Mouse (Mus musculus) telencephalon, adult 2 months (tissue): Measurements from ENCODE around the gene Dnajb6.

Source experiments
- DNase-seq: peaks from one replicate; pipeline ENCODE4 v3.0.0-alpha.2; 2011; ENCODE audit warnings: low read depth, low spot score

Gene Dnajb6

DNA sequence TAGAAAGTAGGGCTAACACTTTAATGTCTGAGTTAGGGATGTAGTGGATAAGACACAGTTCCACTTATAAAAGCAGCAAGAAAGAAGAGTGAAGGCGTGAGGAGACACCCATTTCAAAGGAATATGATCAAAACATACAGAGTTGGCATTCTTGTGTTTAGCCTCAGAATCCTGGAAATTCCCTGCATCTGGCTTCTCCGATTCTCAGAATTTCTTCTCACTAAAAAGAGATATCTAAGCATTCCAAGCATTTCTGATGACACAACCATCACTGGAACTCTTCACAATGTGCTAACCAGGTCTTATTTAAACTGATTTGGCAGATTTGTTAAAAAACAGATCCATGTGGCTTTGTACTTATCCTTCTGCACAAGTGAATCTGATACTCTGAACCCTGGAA, 112.6 kb downstream of the Dnajb6 start:
- DNase-seq: no peak

DNA sequence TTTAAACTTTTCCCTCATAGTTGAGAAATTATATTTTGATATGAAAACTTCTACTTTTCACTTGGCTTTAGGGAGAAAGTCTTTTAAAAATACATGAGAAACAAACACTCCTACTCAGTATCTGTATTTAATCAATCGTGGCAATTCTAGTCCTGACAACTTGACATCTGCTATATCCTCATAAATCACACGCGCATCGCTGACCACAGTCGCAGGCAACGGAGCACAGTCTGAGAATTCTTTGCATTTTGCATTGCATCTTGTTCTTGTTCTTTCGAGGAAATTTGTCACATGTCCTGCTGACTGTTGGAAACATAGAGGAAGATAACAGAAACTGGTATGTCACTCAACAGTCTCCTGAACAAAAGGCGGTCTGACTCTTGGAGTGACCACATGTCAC, 116.9 kb downstream of the Dnajb6 start:
- DNase-seq: no peak

DNA sequence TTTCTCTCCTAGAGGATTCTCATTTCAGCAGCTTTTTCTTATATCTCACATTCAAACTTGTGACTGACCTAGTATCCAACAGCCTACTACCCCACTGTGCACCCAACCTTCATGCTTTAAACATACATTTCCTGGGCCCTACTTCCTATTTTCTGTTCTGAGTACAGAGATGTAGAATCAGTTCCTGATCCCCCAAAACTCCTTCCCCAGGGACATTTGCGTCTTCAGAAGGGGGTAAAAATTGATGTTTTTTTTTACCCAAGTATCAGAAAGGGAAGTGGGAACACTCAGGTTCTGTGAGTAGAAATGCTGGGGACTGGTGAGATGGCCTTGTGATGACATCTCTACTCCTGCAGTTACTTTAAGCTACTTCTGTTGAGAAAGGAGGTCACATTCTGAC, 117.5 kb downstream of the Dnajb6 start:
- DNase-seq: no peak

DNA sequence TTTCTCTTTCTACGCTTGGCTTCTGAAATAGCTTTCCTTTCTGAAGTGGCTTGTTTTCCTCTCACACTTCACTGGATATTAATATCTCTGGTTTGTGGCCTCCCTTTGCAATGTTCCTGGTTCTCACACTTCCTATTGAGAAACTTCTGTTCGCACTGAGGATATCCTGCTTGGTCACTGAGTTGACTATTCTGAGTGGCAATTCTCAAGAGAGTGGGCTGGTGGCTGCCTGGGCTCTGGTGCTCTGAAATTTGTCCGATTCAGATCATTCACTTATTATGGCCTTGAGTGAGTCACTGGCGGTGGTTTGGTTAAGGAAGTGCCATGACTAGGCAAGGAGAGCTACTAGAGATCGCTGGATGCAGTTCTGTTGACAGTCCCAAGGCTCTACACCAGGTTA, 118.9 kb downstream of the Dnajb6 start:
- no peak for DNase-seq

DNA sequence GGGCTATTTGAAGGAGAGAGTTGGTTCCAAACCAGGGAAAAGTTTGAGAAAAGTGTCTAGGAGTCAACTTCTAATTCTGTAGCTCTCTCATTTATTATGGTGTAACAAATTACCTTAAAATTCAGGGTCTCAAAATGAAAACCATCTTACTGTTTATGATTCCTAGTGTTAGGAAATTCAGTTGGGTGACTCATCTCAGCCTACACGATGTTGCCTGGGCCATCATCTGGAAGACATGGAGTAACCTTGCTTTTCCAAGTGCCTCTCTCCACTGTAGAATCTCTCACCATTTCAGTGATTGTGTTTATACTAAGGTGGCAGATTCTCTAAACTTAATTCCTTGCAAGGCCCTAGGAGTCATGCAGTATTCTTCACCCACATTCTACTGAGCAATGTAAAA, 119.5 kb downstream of the Dnajb6 start:
- no peak for DNase-seq

DNA sequence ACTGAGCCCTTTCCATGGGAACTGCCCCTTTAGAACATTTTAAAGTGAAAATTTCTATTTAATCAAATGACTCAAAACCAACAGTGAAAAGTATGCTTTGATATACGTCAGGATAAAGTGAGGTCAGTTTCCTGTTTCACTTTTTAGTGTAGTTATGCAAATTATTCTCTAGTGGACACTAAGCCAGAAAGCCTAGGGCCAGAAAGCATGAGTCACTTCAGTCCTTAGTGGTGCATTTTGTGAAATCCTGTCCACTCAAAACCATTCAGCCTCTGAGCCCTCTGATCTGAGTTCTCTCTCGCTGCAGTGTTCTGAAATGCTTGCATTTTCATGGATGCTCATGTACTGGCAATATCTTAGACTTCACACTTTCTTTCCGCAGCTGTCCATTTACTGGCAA, 126.0 kb downstream of the Dnajb6 start:
- no peak for DNase-seq

DNA sequence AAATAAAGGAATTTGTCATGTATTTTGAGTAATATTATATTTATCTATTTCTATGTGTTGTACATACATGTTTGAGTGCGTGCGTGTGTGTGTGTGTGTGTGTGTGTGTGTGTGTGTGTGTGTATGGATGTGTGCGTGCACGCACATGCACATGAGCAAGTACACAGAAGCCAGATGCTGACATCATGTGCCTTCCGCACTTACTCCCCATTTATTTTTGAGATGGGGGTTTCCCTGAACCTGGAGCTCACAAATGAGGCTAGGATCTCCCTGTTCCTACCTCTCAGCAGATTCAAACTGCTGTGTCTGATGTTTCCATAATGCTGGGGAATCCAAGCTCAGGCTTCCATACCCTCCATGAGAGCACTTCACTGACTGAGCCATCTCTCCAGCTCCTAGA, 126.9 kb downstream of the Dnajb6 start:
- no peak for DNase-seq

DNA sequence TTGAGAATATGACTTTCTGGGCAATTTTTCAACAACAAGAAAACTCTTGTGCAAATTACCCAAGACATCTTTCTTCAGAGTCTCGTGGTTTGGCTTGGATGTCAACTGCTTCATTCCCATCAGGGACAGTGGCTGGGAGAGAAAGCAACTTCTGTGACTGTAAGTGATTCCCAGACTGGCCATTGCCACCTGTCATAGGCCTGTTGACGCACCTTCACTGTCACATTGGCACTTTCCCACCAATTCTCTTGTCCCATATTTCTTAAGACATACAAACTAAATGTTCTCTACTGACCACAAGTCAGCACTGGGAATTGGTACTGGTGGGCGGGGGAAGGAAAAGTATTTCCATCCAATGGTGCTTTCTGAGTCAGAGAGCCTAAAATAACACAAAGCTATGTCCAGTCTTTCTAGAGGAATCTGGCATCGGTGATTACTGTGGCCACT, 128.8 kb downstream of the Dnajb6 start:
- DNase-seq: no peak

DNA sequence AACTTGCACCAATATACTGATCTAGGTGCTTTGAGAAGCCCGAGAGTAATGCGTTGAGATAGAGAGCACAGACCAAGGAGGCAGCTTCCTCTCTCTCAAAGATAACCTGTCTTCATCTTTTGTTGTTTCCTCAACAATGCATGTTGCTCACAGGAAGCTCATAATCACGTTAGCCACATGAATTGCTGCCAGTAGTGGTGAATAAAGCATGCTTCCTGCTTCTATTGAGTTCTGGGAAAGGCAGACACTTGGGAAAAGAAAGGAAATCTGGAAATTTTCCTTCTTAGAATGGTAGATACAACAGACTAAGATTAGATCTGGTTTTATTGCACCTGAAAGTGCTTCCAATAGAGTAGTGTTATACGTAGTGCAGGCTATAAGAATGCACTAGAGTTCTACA, 129.5 kb downstream of the Dnajb6 start:
- no peak for DNase-seq
